Mouse (Mus musculus): ENCODE results near the gene Ly9. TPM values are rescaled to one million over a fixed set of nuclear protein-coding genes. Genes with fewer than 3 reads are reported as not detected.

The Ly9 gene
- polyA plus RNA-seq, 1 experiment from 2014 or later = 0.15 TPM

DNA sequence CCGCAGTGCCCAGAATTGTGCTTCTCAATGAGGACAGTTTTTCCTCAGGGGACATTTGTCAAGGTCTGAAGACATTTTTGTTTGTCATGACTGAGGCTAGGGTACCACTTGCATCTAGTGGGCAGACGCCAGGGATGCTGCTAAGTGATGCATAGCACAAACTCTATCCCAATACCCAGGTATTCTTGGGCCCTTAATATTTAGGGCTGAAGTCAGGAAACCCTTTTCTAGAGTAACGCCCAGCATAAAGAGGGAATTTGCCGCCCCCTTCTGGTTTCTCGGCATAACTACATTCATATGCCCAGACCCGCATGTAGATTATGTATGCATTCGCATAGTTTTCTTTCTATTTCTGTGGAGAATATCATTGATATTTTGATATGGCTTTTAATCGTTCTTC, 40.4 kb downstream of the Ly9 start:
- Histone ChIP-seq H3K9ac (ENCODE audit: low read length) (no peak overlapping the region), H3K4me3 (ENCODE audit: low read depth, low read length) (no peak overlapping the region), H3K9me3 (ENCODE audit: control insufficient read depth, low read length) (no peaks in the 10 kb centered on the region), H3K27me3 (replicated peaks; ENCODE audit: control insufficient read depth, insufficient read depth, low read length) (no peaks in the 10 kb centered on the region), H3K4me2 (ENCODE audit: low read length) (no peak overlapping the region), H3K4me1 (replicated peaks; ENCODE audit: control insufficient read depth, insufficient read depth, low read length) (no peaks in the 10 kb centered on the region), H3K36me3 (ENCODE audit: control insufficient read depth, insufficient read depth, low read length) (no peaks in the 10 kb centered on the region), H3K27ac (ENCODE audit: low read depth) (no peak overlapping the region)
- WGBS = 25% methylated on average over 8 of the region's 8 CpGs
- DNase-seq (ENCODE audit: low spot score) (peak; percentile 70), ATAC-seq (replicated peaks; ENCODE audit: low FRiP score, low TSS enrichment, low read depth) (0 out of 2 replicates have a peak, but pooled peaks have one; percentile 54)

DNA sequence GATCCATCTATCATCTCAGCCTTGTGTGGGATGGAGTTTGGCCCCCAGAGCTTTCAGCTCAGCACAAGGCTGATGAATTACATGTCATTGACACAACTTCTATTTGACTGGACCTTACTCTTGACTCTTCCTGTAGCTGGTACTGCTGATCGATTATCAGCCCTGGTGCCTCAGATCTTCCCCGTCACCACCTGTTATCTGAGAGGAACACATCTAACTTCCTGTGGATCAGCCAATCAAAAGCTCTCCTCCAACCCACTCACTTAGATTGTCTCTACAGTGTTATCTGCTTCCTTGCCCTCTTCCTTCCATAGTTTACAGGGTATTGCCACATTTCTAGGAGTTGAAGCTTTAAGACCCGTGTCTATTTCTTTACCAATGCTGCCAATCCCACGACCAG, 41.3 kb downstream of the Ly9 start:
- H3K27ac ChIP-seq (ENCODE audit: low read depth) = no peak overlapping the region
- no peak overlapping the region for H3K9ac ChIP-seq (ENCODE audit: low read length)
- H3K4me2 ChIP-seq (ENCODE audit: low read length) = no peak overlapping the region
- no peaks in the 10 kb centered on the region for H3K36me3 ChIP-seq (ENCODE audit: control insufficient read depth, insufficient read depth, low read length)
- WGBS = 70% methylated on average over 4 of the region's 4 CpGs
- ATAC-seq (replicated peaks; ENCODE audit: low FRiP score, low TSS enrichment, low read depth) (no peak), DNase-seq (ENCODE audit: low spot score) (no peak)
- no peak overlapping the region for H3K4me3 ChIP-seq (ENCODE audit: low read depth, low read length)
- H3K27me3 ChIP-seq (replicated peaks; ENCODE audit: control insufficient read depth, insufficient read depth, low read length) = no peaks in the 10 kb centered on the region
- H3K4me1 ChIP-seq (replicated peaks; ENCODE audit: control insufficient read depth, insufficient read depth, low read length) = no peaks in the 10 kb centered on the region
- H3K9me3 ChIP-seq (ENCODE audit: control insufficient read depth, low read length) = no peaks in the 10 kb centered on the region

DNA sequence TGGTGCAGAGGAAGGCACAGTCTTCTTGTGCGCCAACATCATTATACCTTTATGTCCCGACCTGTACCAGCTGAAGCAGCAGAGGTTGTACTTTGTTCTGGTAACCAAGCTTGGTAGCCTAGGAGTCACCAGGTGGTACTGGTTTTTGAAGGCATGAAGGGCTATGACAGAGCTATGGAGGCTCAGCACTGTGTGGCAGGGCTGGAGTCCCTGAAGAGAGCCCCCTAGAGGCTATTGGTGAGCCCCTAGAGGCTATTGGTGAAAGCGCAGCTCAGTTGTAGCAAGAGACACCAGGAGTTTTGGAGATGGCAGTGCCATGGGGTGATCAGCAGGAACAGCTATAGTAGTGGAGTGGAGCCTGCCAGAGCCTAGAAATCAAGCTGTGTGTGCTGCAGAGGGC, 43.0 kb downstream of the Ly9 start:
- Histone ChIP-seq H3K36me3 (ENCODE audit: control insufficient read depth, insufficient read depth, low read length) (no peaks in the 10 kb centered on the region), H3K4me1 (replicated peaks; ENCODE audit: control insufficient read depth, insufficient read depth, low read length) (no peaks in the 10 kb centered on the region), H3K4me2 (ENCODE audit: low read length) (no peak overlapping the region), H3K9me3 (ENCODE audit: control insufficient read depth, low read length) (no peaks in the 10 kb centered on the region), H3K9ac (ENCODE audit: low read length) (no peak overlapping the region), H3K27ac (ENCODE audit: low read depth) (no peak overlapping the region), H3K27me3 (replicated peaks; ENCODE audit: control insufficient read depth, insufficient read depth, low read length) (no peaks in the 10 kb centered on the region), H3K4me3 (ENCODE audit: low read depth, low read length) (no peak overlapping the region)
- no peak; the same call in 1 of the 2 replicates for ATAC-seq (replicated peaks; ENCODE audit: low FRiP score, low TSS enrichment, low read depth)
- 63% methylated on average over 3 of the region's 3 CpGs for WGBS
- peak; percentile 58 for DNase-seq (ENCODE audit: low spot score)

DNA sequence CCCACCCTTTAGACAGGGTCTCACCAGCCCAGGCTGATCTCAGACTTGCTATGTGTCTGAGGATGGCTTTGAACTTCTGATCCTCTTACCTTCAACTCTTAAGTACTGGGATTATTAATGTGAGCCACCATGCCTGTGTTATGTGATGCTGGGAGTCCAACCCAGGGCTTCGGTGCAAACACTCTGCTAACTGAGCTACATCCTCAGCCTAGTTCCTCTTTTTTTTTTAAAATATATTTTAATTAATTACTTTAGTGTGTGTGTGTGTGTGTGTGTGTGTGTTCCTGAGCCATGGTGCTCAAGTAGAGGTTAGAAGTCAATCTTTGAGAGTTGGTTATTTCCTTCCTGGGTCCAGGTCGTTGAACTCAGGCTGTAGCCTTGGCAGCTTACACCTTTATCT, 44.2 kb downstream of the Ly9 start:
- H3K9ac ChIP-seq (ENCODE audit: low read length) = no peak overlapping the region
- H3K4me3 ChIP-seq (ENCODE audit: low read depth, low read length) = no peak overlapping the region
- H3K9me3 ChIP-seq (ENCODE audit: control insufficient read depth, low read length) = no peaks in the 10 kb centered on the region
- H3K27me3 ChIP-seq (replicated peaks; ENCODE audit: control insufficient read depth, insufficient read depth, low read length) = no peaks in the 10 kb centered on the region
- H3K36me3 ChIP-seq (ENCODE audit: control insufficient read depth, insufficient read depth, low read length) = no peaks in the 10 kb centered on the region
- H3K27ac ChIP-seq (ENCODE audit: low read depth) = no peak overlapping the region
- ATAC-seq (replicated peaks; ENCODE audit: low FRiP score, low TSS enrichment, low read depth) (no peak), DNase-seq (ENCODE audit: low spot score) (no peak)
- 70% methylated on average over 2 of the region's 2 CpGs for WGBS
- no peaks in the 10 kb centered on the region for H3K4me1 ChIP-seq (replicated peaks; ENCODE audit: control insufficient read depth, insufficient read depth, low read length)
- no peak overlapping the region for H3K4me2 ChIP-seq (ENCODE audit: low read length)

DNA sequence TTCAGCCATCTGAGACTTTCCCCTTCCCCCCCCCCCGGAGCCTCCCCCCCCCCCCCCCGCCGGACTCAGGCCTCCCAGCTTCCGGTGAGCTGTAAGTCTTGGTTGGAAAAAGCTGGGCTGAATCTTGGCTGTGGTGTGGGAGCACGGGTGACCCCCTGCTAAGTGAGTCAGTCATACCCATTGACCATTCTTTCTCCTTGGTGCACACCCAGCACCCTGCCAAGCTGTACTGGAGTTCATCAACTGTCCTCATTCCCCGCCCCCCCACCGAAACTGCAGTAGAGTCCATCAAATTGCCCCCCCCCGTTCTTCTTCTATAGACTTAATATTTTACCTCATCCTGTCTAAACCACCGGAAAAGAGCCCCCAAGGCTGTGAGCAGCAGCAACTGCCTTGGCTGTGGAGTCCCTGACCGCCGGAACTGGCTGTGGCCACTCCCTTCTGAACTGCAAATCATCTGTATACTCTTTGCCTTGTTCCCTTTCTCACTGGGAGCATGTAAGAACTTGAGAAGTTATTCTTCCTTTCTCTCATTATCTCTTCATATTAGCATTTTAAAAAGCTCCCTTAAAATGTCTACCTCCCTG, 45.5 kb downstream of the Ly9 start:
- no peaks in the 10 kb centered on the region for H3K27me3 ChIP-seq (replicated peaks; ENCODE audit: control insufficient read depth, insufficient read depth, low read length)
- WGBS = 65% methylated on average over 8 of the region's 11 CpGs
- no peaks in the 10 kb centered on the region for H3K4me1 ChIP-seq (replicated peaks; ENCODE audit: control insufficient read depth, insufficient read depth, low read length)
- DNase-seq (ENCODE audit: low spot score) (no peak), ATAC-seq (replicated peaks; ENCODE audit: low FRiP score, low TSS enrichment, low read depth) (no peak)
- H3K36me3 ChIP-seq (ENCODE audit: control insufficient read depth, insufficient read depth, low read length) = no peaks in the 10 kb centered on the region
- H3K27ac ChIP-seq (ENCODE audit: low read depth) = no peak overlapping the region
- H3K4me2 ChIP-seq (ENCODE audit: low read length) = no peak overlapping the region
- no peak overlapping the region for H3K9ac ChIP-seq (ENCODE audit: low read length)
- H3K4me3 ChIP-seq (ENCODE audit: low read depth, low read length) = no peak overlapping the region
- H3K9me3 ChIP-seq (ENCODE audit: control insufficient read depth, low read length) = no peaks in the 10 kb centered on the region

DNA sequence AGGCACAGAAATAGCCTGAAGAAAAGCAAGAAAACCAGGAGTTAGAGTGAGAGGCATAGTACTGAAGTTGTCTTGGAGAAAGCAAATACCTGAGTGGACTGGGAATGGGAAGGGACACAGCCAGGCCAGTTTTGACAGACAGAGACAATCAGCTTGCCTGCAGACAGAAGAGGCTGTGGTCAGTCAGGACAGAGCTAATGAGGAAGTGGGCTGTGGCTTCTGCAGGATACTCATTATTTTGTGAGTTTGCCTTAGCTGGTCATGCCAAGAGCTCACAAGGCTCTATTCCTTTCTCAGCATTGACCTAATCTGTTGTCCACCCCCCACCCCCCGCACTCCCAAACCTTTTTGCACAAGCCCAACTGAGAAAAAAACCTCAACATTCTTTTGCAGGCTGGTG, 46.0 kb downstream of the Ly9 start:
- Histone ChIP-seq H3K9me3 (ENCODE audit: control insufficient read depth, low read length) (no peaks in the 10 kb centered on the region), H3K9ac (ENCODE audit: low read length) (no peak overlapping the region), H3K27me3 (replicated peaks; ENCODE audit: control insufficient read depth, insufficient read depth, low read length) (no peaks in the 10 kb centered on the region), H3K4me3 (ENCODE audit: low read depth, low read length) (no peak overlapping the region), H3K27ac (ENCODE audit: low read depth) (no peak overlapping the region), H3K4me1 (replicated peaks; ENCODE audit: control insufficient read depth, insufficient read depth, low read length) (no peaks in the 10 kb centered on the region), H3K36me3 (ENCODE audit: control insufficient read depth, insufficient read depth, low read length) (no peaks in the 10 kb centered on the region), H3K4me2 (ENCODE audit: low read length) (no peak overlapping the region)
- ATAC-seq (replicated peaks; ENCODE audit: low FRiP score, low TSS enrichment, low read depth) = no peak
- no peak for DNase-seq (ENCODE audit: low spot score)
- 94% methylated on average over 1 of the region's 1 CpGs for WGBS

DNA sequence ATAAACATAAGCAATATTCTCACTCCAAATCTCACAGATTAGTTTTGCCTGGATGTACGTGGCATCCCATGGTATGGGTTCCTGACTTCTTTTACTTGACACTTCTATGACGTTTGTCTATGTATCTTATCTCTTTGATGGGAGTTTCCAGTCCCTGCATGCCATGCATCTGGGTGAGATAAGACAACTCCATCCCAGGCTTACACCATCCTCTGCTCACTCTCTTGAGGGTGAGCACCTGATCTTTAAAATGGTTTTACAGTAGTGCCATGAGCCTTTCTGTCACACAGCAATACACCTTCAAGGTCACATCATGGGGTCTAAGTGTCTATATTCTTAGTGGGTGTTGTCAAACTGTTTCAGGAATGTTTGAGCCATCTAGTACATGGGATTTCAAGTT, 46.9 kb downstream of the Ly9 start:
- WGBS = 74% methylated on average over 2 of the region's 2 CpGs
- H3K9me3 ChIP-seq (ENCODE audit: control insufficient read depth, low read length) = no peaks in the 10 kb centered on the region
- no peak for ATAC-seq (replicated peaks; ENCODE audit: low FRiP score, low TSS enrichment, low read depth)

DNA sequence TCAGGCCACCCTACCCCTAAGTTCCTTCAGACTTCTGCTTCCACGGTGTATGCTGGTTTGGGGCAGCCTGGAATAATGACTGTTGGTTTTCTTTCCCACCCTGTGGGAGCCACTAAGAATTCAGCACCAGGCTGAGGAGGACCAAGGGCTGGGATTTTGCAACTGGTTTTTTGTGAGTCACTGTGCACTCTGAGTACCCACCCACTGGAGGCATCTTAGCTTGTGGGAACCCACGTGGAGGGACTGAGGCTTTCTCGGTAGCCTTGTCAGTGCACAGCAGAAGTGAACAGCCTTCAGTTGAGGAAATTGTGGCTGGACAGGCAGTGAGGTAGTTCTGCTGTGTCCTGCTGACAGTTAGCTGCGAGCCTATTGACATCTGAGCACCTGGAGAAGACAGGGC, 48.3 kb downstream of the Ly9 start, which contains the start of gene Cd244a:
Gene Cd244a (plus strand): TSS at position 296 of the 400 bp plus-strand sequence.
- H3K4me2 ChIP-seq (ENCODE audit: low read length) = no peak within 1 kb of the TSS
- no peak within 1 kb of the TSS for H3K4me3 ChIP-seq (ENCODE audit: low read depth, low read length)
- H3K9me3 ChIP-seq (ENCODE audit: control insufficient read depth, low read length) = no peaks in the 10 kb centered on the region
- no peak within 1 kb of the TSS for H3K27ac ChIP-seq (ENCODE audit: low read depth)
- no peak within 1 kb of the TSS for H3K9ac ChIP-seq (ENCODE audit: low read length)
- no peaks in the 10 kb centered on the region for H3K36me3 ChIP-seq (ENCODE audit: control insufficient read depth, insufficient read depth, low read length)
- no peaks in the 10 kb centered on the region for H3K4me1 ChIP-seq (replicated peaks; ENCODE audit: control insufficient read depth, insufficient read depth, low read length)
- no peak for DNase-seq (ENCODE audit: low spot score)
- WGBS = 68% methylated on average over 4 of the region's 4 CpGs
- H3K27me3 ChIP-seq (replicated peaks; ENCODE audit: control insufficient read depth, insufficient read depth, low read length) = no peaks in the 10 kb centered on the region
- ATAC-seq (replicated peaks; ENCODE audit: low FRiP score, low TSS enrichment, low read depth) = no peak

More for the DNA sequence above, 46.9 kb downstream of the Ly9 start:
- no peaks in the 10 kb centered on the region for H3K36me3 ChIP-seq (ENCODE audit: control insufficient read depth, insufficient read depth, low read length)
- H3K4me1 ChIP-seq (replicated peaks; ENCODE audit: control insufficient read depth, insufficient read depth, low read length) = no peaks in the 10 kb centered on the region
- H3K27ac ChIP-seq (ENCODE audit: low read depth) = no peak overlapping the region
- no peak overlapping the region for H3K9ac ChIP-seq (ENCODE audit: low read length)
- DNase-seq (ENCODE audit: low spot score) = no peak
- no peak overlapping the region for H3K4me2 ChIP-seq (ENCODE audit: low read length)
- no peak overlapping the region for H3K4me3 ChIP-seq (ENCODE audit: low read depth, low read length)
- H3K27me3 ChIP-seq (replicated peaks; ENCODE audit: control insufficient read depth, insufficient read depth, low read length) = no peaks in the 10 kb centered on the region

DNA sequence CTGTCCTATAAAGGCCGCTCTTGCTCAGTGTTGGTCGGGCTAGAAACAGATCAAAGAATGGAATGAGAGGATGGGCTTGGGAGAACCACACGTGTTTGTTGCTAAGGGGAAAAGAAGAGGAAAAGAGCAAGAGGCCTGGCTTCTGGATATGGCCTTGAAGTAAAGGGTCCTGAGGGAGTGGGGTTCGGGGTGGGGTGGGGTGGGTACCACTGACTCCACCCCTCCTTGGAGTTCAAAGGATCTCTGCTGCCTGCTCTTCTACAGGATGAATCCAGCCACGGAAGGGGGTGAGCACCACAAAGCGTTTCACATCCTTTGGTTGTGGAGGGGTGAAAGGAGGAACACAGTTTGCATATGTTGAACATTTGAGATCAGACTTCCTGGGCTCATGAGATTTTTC, 48.8 kb downstream of the Ly9 start:
- no peak overlapping the region for H3K4me3 ChIP-seq (ENCODE audit: low read depth, low read length)
- no peaks in the 10 kb centered on the region for H3K9me3 ChIP-seq (ENCODE audit: control insufficient read depth, low read length)
- ATAC-seq (replicated peaks; ENCODE audit: low FRiP score, low TSS enrichment, low read depth) (no peak), DNase-seq (ENCODE audit: low spot score) (no peak)
- H3K36me3 ChIP-seq (ENCODE audit: control insufficient read depth, insufficient read depth, low read length) = no peaks in the 10 kb centered on the region
- no peaks in the 10 kb centered on the region for H3K4me1 ChIP-seq (replicated peaks; ENCODE audit: control insufficient read depth, insufficient read depth, low read length)
- no peak overlapping the region for H3K4me2 ChIP-seq (ENCODE audit: low read length)
- H3K9ac ChIP-seq (ENCODE audit: low read length) = no peak overlapping the region
- H3K27ac ChIP-seq (ENCODE audit: low read depth) = no peak overlapping the region
- 76% methylated on average over 6 of the region's 6 CpGs for WGBS
- H3K27me3 ChIP-seq (replicated peaks; ENCODE audit: control insufficient read depth, insufficient read depth, low read length) = no peaks in the 10 kb centered on the region

Data from intestine, embryonic 14.5 days (tissue).